Mouse (Mus musculus) kidney, adult 2 months (tissue): ENCODE data around the gene Zfp775. TPM values are rescaled to one million over a fixed set of nuclear protein-coding genes. Genes with fewer than 3 reads are reported as not detected.
A peak's percentile ranks its signal among the peaks of the same experiment; 100 is the strongest.

Experiments
- DNase-seq: peaks from one replicate; pipeline ENCODE4 v3.0.0; 2021
- H3K27ac ChIP-seq: fragments of 200-500 bp; 2 replicates; pipeline ENCODE4 v1.5.1; 2012; ENCODE audit warnings: low read depth, low read length, control low read depth, inconsistent platforms; ENCODE audit not compliant: insufficient read depth
- H3K27me3 ChIP-seq: fragments of 200-500 bp; replicated peaks from 2 replicates; pipeline ENCODE4 v1.6.1; 2012; ENCODE audit warnings: mild to moderate bottlenecking, moderate library complexity, low read length, inconsistent platforms; ENCODE audit not compliant: control insufficient read depth, insufficient read depth
- H3K36me3 ChIP-seq: fragments of 200-500 bp; 2 replicates; pipeline ENCODE4 v1.6.1; 2012; ENCODE audit warnings: mild to moderate bottlenecking, moderate library complexity, low read length, inconsistent platforms; ENCODE audit not compliant: control insufficient read depth, insufficient read depth
- H3K4me1 ChIP-seq: fragments of 200-500 bp; 2 replicates; pipeline ENCODE4 v1.6.1; 2011; ENCODE audit warnings: low read length; ENCODE audit not compliant: control insufficient read depth, insufficient read depth
- H3K4me3 ChIP-seq: fragments of 200-500 bp; 2 replicates; pipeline ENCODE4 v1.5.1; 2011; ENCODE audit warnings: mild to moderate bottlenecking, low read depth, low read length, control low read depth; ENCODE audit not compliant: insufficient read depth
- CTCF ChIP-seq: fragments of 200-500 bp; conservative IDR thresholded peaks from 2 replicates; pipeline ENCODE4 v1.5.1; 2011; ENCODE audit warnings: low read depth, mild to moderate bottlenecking, control low read depth, low read length, moderate library complexity, mixed read lengths; ENCODE audit not compliant: insufficient read depth, insufficient read length
- POLR2A ChIP-seq: fragments of 200-500 bp; IDR thresholded peaks from one replicate; pipeline ENCODE4 v1.6.1; 2011; ENCODE audit warnings: low read depth, low read length, control low read depth
- WGBS: fragments of 180-500 bp; shearing (Covaris S2); methylation state at CpG from one replicate; pipeline ENCODE4 v1.1.7; 2018; 5-methylcytosine and 5-hydroxymethylcytosine counted together
- polyA plus RNA-seq: library from polyadenylated mRNA; depleted of rRNA; stranded (reverse); fragments of >200 nt; gene quantifications from 2 replicates; pipeline ENCODE4 v1.2.3, GENCODE M21; 2012

Zfp775 gene
- polyA plus RNA-seq, 1 experiment: 4.3 TPM

DNA sequence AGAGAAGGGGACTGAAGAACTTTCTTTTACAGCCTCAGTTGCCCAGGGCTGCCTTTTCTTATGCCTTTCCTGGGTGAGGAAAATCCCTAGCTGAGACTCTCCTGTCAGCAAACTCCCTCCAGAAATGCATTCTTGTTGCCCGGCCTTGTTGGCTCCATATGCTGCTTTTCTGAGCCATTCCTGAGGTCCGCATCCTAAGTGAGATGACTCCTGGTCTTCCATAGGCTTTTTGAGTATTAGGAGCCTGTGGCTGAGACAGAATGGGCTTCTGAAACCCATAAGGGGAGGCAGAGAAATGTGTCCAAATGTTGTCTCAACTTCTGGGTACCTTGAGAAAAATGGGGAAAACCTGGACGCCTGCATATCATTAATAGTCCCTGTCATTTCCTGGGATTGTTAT lies 27.9 kb upstream of the Zfp775 start:
- H3K36me3 ChIP-seq: no peaks in the 10 kb centered on the region
- WGBS: 74% methylated on average over 3 of the region's 3 CpGs
- no peak overlapping the region for H3K4me3 ChIP-seq
- H3K27ac ChIP-seq: no peak overlapping the region
- no peak for DNase-seq
- H3K27me3 ChIP-seq: no peaks in the 10 kb centered on the region
- TF ChIP-seq POLR2A (no peak), CTCF (no peak)
- H3K4me1 ChIP-seq: peaks cover 15% of the 10 kb centered on the region

DNA sequence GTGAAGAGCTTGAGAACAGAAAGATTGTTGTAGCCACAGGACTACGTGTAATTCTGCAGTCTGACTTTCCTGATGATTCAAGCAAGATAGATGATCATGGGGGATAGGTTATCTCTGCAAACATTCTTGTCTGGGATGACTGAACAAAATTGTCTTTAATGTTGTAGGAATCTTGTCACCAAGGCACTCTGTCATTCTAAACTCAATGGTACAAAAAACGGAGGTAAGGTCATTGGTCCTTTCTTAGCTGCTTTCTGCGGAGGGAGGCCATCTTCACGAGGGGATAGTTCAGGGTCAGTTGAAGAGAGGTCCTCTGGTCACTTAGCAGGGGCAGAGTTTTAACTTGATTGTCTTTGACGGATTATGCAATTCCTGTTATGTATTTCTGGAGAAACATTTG lies 23.1 kb upstream of the Zfp775 start:
- peaks cover 4% of the 10 kb centered on the region; the same call in 1 of the 2 replicates for H3K4me1 ChIP-seq
- TF ChIP-seq POLR2A (no peak), CTCF (no peak)
- H3K27me3 ChIP-seq: no peaks in the 10 kb centered on the region
- 32% methylated on average over 5 of the region's 5 CpGs for WGBS
- H3K36me3 ChIP-seq: no peaks in the 10 kb centered on the region
- no peak overlapping the region for H3K4me3 ChIP-seq
- peak overlapping the region; percentile 52 for H3K27ac ChIP-seq
- no peak for DNase-seq

DNA sequence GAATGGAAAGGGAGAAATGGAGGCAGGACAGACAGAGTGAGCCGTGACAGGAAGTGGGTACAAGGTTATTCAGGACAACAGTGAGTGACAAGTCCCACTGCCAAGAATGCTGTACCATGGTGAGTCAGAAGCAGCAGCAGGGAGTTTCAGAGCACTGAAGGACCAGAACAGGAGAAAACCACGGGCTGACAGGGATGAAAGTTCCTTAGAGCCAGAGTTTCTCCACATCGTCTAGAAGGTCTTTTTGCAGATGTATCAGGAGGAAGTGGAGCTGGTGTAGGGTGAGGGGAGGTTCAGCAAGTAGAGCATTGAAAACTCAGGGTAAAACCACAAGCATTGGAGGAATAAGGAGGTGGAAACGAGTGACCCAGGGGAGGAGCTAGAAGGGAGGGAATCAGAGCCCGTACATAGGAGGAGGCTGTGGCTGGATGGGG lies 22.6 kb upstream of the Zfp775 start:
- TF ChIP-seq POLR2A (no peak), CTCF (no peak)

DNA sequence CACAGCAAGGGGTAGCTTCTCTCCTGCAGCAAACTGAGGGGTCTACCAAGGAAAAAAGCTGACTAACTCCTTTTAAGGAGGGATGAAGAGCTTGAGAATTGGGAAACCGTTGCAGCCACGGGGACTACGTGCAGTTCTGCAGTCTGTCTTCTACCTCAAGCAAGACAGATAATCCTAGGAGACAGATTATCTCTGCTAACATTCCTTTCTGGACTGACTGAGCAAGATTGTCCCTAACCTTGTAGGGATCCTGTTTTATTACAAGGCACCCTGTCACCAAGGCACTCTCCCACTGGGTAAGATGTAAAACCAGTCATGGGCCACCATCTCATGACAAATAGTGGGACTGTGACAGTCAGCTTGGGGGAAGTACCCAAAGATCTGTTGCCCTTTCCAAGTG lies 20.6 kb upstream of the Zfp775 start:
- no peak for DNase-seq
- H3K4me3 ChIP-seq: no peak overlapping the region
- 74% methylated on average over 3 of the region's 3 CpGs for whole genome bisulfite sequencing
- H3K36me3 ChIP-seq: no peaks in the 10 kb centered on the region
- H3K4me1 ChIP-seq: peaks cover 4% of the 10 kb centered on the region; the same call in 1 of the 2 replicates
- TF ChIP-seq CTCF: no peak
- no peak for TF ChIP-seq POLR2A
- no peaks in the 10 kb centered on the region for H3K27me3 ChIP-seq
- H3K27ac ChIP-seq: no peak overlapping the region

More for the DNA sequence above, 22.6 kb upstream of the Zfp775 start:
- peak; percentile 49 for DNase-seq
- H3K27ac ChIP-seq: peak overlapping the region; percentile 52
- no peaks in the 10 kb centered on the region for H3K27me3 ChIP-seq
- H3K4me3 ChIP-seq: no peak overlapping the region
- H3K36me3 ChIP-seq: no peaks in the 10 kb centered on the region
- H3K4me1 ChIP-seq: peaks cover 4% of the 10 kb centered on the region; the same call in 1 of the 2 replicates
- 21% methylated on average over 5 of the region's 5 CpGs for WGBS

DNA sequence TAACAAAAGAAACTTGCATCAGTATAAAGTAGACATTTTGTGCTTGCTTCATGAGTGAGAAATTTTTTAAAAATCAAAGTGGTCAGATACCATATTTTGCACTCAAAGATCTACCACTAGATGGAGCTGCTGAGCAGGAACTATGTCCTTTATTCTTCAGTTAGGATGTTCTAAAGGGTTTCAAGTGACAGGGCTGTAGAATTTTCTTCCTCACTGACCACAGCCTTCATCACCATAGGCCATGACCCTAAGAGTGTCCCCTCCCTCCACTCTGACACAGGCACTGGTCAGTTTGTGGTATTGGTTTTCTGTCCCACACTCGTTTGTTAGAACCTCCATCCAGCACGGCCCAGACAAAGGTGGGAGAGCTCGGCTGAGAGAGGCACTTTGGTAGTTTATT lies 19.8 kb upstream of the Zfp775 start:
- WGBS: 78% methylated on average over 3 of the region's 3 CpGs
- peak; percentile 70 for DNase-seq
- TF ChIP-seq POLR2A (no peak), CTCF (peak; percentile 23; the same call in 1 of the 2 replicates)

DNA sequence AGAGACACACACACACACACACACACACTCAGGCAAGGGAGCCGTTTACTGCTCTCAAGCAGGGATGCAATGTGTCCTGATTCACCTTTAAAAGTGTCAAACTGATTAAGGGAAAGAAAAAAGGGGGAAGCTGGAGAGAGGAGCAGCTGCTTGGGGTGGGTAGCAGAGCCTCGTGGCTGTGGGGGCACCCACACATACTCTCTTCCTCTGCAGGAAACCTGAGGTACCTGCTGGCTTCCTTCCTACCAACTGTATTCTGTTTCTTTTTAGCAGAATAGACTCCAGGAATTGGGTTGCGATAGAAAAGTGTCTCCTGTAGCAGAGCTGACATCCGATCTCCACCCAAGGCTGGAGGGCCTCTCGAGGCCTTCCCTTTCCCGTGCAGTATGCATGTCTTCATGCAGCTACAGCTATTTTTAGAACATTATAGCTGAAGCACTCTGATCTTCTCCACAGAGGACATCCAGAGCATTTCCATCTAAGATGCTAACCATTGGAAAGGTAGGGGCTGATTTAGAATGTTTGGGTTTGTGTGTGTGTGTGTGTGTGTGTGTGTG lies 12.6 kb upstream of the Zfp775 start, which contains the start of gene Gm45021:
Gene Gm45021, plus strand, starts transcription at position 417 of the 557 bp plus-strand sequence.
- H3K4me1 ChIP-seq: peaks cover 11% of the 10 kb centered on the region; the same call in 1 of the 2 replicates
- H3K4me3 ChIP-seq: no peak within 1 kb of the TSS
- no peak for DNase-seq
- WGBS: 45% methylated on average over 6 of the region's 6 CpGs
- no peaks in the 10 kb centered on the region for H3K36me3 ChIP-seq
- TF ChIP-seq CTCF: no peak
- no peak for TF ChIP-seq POLR2A
- no peaks in the 10 kb centered on the region for H3K27me3 ChIP-seq
- no peak within 1 kb of the TSS for H3K27ac ChIP-seq

More for the DNA sequence above, 19.8 kb upstream of the Zfp775 start:
- H3K27me3 ChIP-seq: no peaks in the 10 kb centered on the region
- peaks cover 4% of the 10 kb centered on the region; the same call in 1 of the 2 replicates for H3K4me1 ChIP-seq
- H3K27ac ChIP-seq: no peak overlapping the region
- H3K4me3 ChIP-seq: no peak overlapping the region
- H3K36me3 ChIP-seq: no peaks in the 10 kb centered on the region

DNA sequence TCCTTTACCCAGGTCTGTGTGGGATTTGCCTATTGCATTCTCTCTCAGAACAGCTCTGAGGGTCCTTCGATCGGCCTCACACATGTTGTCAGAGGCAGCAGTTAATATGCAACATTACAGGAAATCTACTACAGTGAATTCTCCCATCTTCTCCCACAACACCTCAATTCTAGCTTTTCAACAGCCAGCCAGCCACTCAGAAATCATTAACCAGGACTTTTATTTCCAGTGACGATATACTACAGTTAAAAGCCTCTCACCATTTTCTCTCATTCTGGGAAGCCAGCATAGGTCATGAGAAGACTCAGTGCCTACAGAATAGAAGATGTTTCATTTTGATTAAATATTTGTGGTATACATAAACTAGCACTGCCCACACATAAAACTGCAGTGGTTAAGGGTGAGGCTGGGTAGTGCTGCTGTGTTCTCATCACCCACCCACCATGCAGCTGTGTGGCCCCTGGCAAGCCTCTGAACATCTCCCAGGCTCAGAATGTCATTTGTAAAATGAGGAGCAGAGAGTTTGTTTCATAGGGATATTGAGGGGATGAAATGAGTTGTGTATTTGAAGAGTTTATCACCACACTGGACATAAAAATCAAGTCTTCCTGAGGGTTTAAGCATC lies 10.5 kb upstream of the Zfp775 start:
- H3K4me1 ChIP-seq: peaks cover 16% of the 10 kb centered on the region
- H3K36me3 ChIP-seq: no peaks in the 10 kb centered on the region
- no peaks in the 10 kb centered on the region for H3K27me3 ChIP-seq
- no peak for TF ChIP-seq CTCF
- H3K4me3 ChIP-seq: no peak overlapping the region
- DNase-seq: peak; percentile 66
- WGBS: 22% methylated on average over 3 of the region's 3 CpGs
- peak overlapping the region; percentile 6 for H3K27ac ChIP-seq
